Mouse (Mus musculus) left cerebral cortex, postnatal 36 days (tissue): ENCODE data around the gene Tex2. TPM values are rescaled to one million over a fixed set of nuclear protein-coding genes. Genes with fewer than 3 reads are reported as not detected.
"Not testable (repeated sequence)": the region's sequence is repeated elsewhere in the genome, so short reads cannot be mapped to it uniquely, and the experiment has no call there.

Source experiments
- DNase-seq, 2 experiments: peaks; one replicate each; pipeline ENCODE4 v3.0.0; 2021 to 2022; ENCODE audit warnings: low spot score in 2 of 2, mixed read lengths in 1 of 2
- intact Hi-C: fragments of 180-260 bp; cut with DNase I; formaldehyde crosslinking; loops from one replicate; pipeline ENCODE4 v1.15.1; 2025
- total RNA-seq, 2 experiments: library from RNA; stranded (reverse); gene quantifications; 2 replicates each; pipeline ENCODE4 v1.2.3; 2021

Gene Tex2
- total RNA-seq, 2 experiments from 2014 or later = 102 to 112 TPM

GRCm38 (mm10) chr11:106498739-106499379 lies 114.4 kb downstream of the Tex2 start:
- intact Hi-C loops = no loop called here
- no peak for DNase-seq

GRCm38 (mm10) chr11:106497926-106498325 lies 115.3 kb downstream of the Tex2 start:
- no peak for DNase-seq
- intact Hi-C loops = no loop called here

- DNase-seq, intact Hi-C loops: not testable (repeated sequence)
These were observed 116.2 kb downstream of the Tex2 start for GRCm38 (mm10) chr11:106497009-106497408.

- intact Hi-C loops = no loop called here
- no peak for DNase-seq
These were observed 120.1 kb downstream of the Tex2 start for GRCm38 (mm10) chr11:106492984-106493669.

GRCm38 (mm10) chr11:106491393-106491792 lies 121.8 kb downstream of the Tex2 start:
- no peak for DNase-seq
- intact Hi-C loops = loop anchor here (2.0 kb wide), 1 partner anchor 73 kb away; no protein-coding TSS in a partner anchor

GRCm38 (mm10) chr11:106490600-106490999 lies 122.6 kb downstream of the Tex2 start:
- DNase-seq = not testable (repeated sequence)
- intact Hi-C loops = loop anchor here (2.0 kb wide), 1 partner anchor 72 kb away; no protein-coding TSS in a partner anchor

- no peak for DNase-seq
- intact Hi-C loops = loop anchor here (2.0 kb wide), 1 partner anchor 71 kb away; no protein-coding TSS in a partner anchor
These were observed 123.2 kb downstream of the Tex2 start for GRCm38 (mm10) chr11:106490057-106490456.

GRCm38 (mm10) chr11:106489036-106489693 lies 124.1 kb downstream of the Tex2 start:
- intact Hi-C loops = no loop called here

GRCm38 (mm10) chr11:106488126-106488561 lies 125.1 kb downstream of the Tex2 start:
- intact Hi-C loops = no loop called here

More at GRCm38 (mm10) chr11:106489036-106489693, 124.1 kb downstream of the Tex2 start:
- peak in 1 of 2 experiments; percentile 29 for DNase-seq

GRCm38 (mm10) chr11:106487733-106488115 lies 125.5 kb downstream of the Tex2 start, which contains the start of gene Ern1:
TSS of gene Ern1 (minus strand) at chr11:106487852.
- intact Hi-C loops = no loop called here
- peak; percentile 93 to 94 for DNase-seq

More at GRCm38 (mm10) chr11:106488126-106488561, 125.1 kb downstream of the Tex2 start:
- DNase-seq = no peak

GRCm38 (mm10) chr11:106486866-106487732 lies 126.1 kb downstream of the Tex2 start:
- intact Hi-C loops = no loop called here
- DNase-seq = no peak

GRCm38 (mm10) chr11:106486042-106486865 lies 127.0 kb downstream of the Tex2 start:
- intact Hi-C loops = no loop called here
- no peak for DNase-seq

- intact Hi-C loops = no loop called here
- no peak for DNase-seq
These were observed 127.6 kb downstream of the Tex2 start for GRCm38 (mm10) chr11:106485611-106486010.

GRCm38 (mm10) chr11:106484875-106485274 lies 128.3 kb downstream of the Tex2 start:
- intact Hi-C loops = no loop called here
- DNase-seq = no peak

GRCm38 (mm10) chr11:106482867-106483266 lies 130.4 kb downstream of the Tex2 start:
- intact Hi-C loops = no loop called here
- no peak for DNase-seq

- DNase-seq = no peak
- intact Hi-C loops = no loop called here
These were observed 131.6 kb downstream of the Tex2 start for GRCm38 (mm10) chr11:106481651-106482050.

GRCm38 (mm10) chr11:106480530-106480885 lies 132.7 kb downstream of the Tex2 start:
- no peak for DNase-seq
- intact Hi-C loops = no loop called here
